In the genomic region with DNA sequence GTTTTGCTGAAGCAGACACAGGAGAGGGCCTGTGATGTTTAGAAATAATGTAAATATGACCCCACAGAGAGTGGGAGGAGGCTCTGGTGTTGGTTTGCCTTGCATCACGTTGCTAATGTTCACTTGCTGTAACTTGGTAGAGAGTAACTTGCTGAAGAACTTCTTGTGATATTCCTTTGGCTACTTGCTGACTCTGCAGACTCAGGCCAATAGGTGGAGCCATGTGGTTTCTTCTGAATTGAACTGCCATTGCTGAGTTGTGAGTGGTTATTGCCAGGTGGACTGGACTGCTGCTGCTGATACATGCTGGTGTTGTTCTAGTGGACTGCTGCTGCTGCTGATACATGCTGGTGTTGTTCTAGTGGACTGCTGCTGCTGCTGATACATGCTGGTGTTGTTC, we compare ENCODE assay signal across 10 mouse cellular contexts. TPM values are rescaled to one million over a fixed set of nuclear protein-coding genes. Genes with fewer than 3 reads are reported as not detected.
DNase-seq lines count a peak whose midpoint lies in the region; ATAC-seq lines count a peak whose summit lies in the region.
"Had no signal": no experiment of that assay in that cellular context is flagged by ENCODE, and none has a peak within 500 bp of the region (broad histone marks: within the 10 kb centered on the region; RNA-seq: fewer than 3 reads in every experiment).

No protein-coding gene starts in this region.

- no peak overlapping the region for H3K4me3 ChIP-seq in heart, embryonic 12.5 days
- H3K4me3 ChIP-seq in forebrain, embryonic 10.5 days, result no peak overlapping the region
- H3K4me3 ChIP-seq in hindbrain, embryonic 14.5 days (replicated peaks; ENCODE audit: low read length), result no peak overlapping the region

- DNase-seq in heart, adult 11 months, result peak; percentile 90
- DNase-seq in testis, postnatal 10 days (ENCODE audit: low spot score), result peak; percentile 55
- no peak for DNase-seq in testis, postnatal 14 days (ENCODE audit: low spot score)
- DNase-seq in embryo, embryonic 11 days, result peak; percentile 7
- no peak for DNase-seq in forebrain, embryonic 10.5 days (ENCODE audit: extremely low spot score, low spot score)
- no peak for DNase-seq in hindbrain, embryonic 14.5 days (ENCODE audit: low spot score)

- H3K9ac ChIP-seq in heart, embryonic 12.5 days, result no peak overlapping the region
- H3K9ac ChIP-seq in hindbrain, embryonic 14.5 days, result no peak overlapping the region

- H3K36me3 ChIP-seq in heart, embryonic 12.5 days, result no peaks in the 10 kb centered on the region
- H3K36me3 ChIP-seq in forebrain, embryonic 10.5 days (replicated peaks), result no peaks in the 10 kb centered on the region
- no peaks in the 10 kb centered on the region for H3K36me3 ChIP-seq in hindbrain, embryonic 14.5 days (replicated peaks; ENCODE audit: control insufficient read depth, insufficient read depth)

- H3K4me2 ChIP-seq in heart, embryonic 12.5 days, result no peak overlapping the region
- no peak overlapping the region for H3K4me2 ChIP-seq in hindbrain, embryonic 14.5 days (replicated peaks)

- no peak for ATAC-seq in heart, embryonic 12.5 days (ENCODE audit: insufficient number of reproducible peaks, low FRiP score)
- 0 out of 2 replicates have a peak, but pooled peaks have one; percentile 48 for ATAC-seq in megakaryocyte progenitor cell, adult 5-6 weeks (replicated peaks; ENCODE audit: poor library complexity)
- ATAC-seq in hindbrain, embryonic 14.5 days (ENCODE audit: low FRiP score), result no peak

- no peaks in the 10 kb centered on the region for H3K27me3 ChIP-seq in heart, embryonic 12.5 days (replicated peaks)
- H3K27me3 ChIP-seq in forebrain, embryonic 10.5 days (ENCODE audit: poor library complexity, severe bottlenecking), result no peaks in the 10 kb centered on the region
- no peaks in the 10 kb centered on the region for H3K27me3 ChIP-seq in hindbrain, embryonic 14.5 days (ENCODE audit: control insufficient read depth, insufficient read depth, low read length)

- WGBS in heart, embryonic 12.5 days, result 20% methylated on average over 1 of the region's 1 CpGs
- 23% methylated on average over 1 of the region's 1 CpGs for WGBS in forebrain, embryonic 10.5 days
- WGBS in hindbrain, embryonic 14.5 days, result 25% methylated on average over 1 of the region's 1 CpGs

- H3K9me3 ChIP-seq in heart, embryonic 12.5 days (replicated peaks), result no peaks in the 10 kb centered on the region
- H3K9me3 ChIP-seq in forebrain, embryonic 10.5 days, result no peaks in the 10 kb centered on the region
- H3K9me3 ChIP-seq in hindbrain, embryonic 14.5 days (ENCODE audit: control insufficient read depth, low read length), result no peaks in the 10 kb centered on the region

- H3K27ac ChIP-seq in heart, embryonic 12.5 days (ENCODE audit: poor library complexity, severe bottlenecking), result no peak overlapping the region
- H3K27ac ChIP-seq in forebrain, embryonic 10.5 days, result no peak overlapping the region
- no peak overlapping the region for H3K27ac ChIP-seq in hindbrain, embryonic 14.5 days

- H3K4me1 ChIP-seq in heart, embryonic 12.5 days (replicated peaks), result no peaks in the 10 kb centered on the region
- H3K4me1 ChIP-seq in forebrain, embryonic 10.5 days, result no peaks in the 10 kb centered on the region
- no peaks in the 10 kb centered on the region for H3K4me1 ChIP-seq in hindbrain, embryonic 14.5 days (replicated peaks; ENCODE audit: control insufficient read depth, insufficient read depth, low read length)

RNA-seq across cellular contexts. Expression of gene Ceacam1, which starts 8.8 kb away (rescaled TPM):
- 2.1 and 2.4 TPM in 2 replicates for polyA plus RNA-seq in heart, embryonic 12.5 days (2016; fragmentation: Nextera tagmentation; extraction: Ambion mirVana)
- 62.9 and 87.1 TPM in 2 replicates for total RNA-seq in megakaryocyte progenitor cell, adult 5-6 weeks (2015)
- 21.0 and 23.6 TPM in 2 replicates for total RNA-seq in megakaryocyte progenitor cell, adult 5-6 weeks (2017)
- polyA plus RNA-seq in forebrain, embryonic 10.5 days (2016; fragmentation: Nextera tagmentation; extraction: Ambion mirVana), result 0.81 and 0.91 TPM in 2 replicates
- polyA plus RNA-seq in hindbrain, embryonic 14.5 days (2014; fragmentation: Nextera tagmentation; extraction: Ambion mirVana), result 0.91 and 1.4 TPM in 2 replicates

RNA-seq across cellular contexts. Expression of gene Ceacam2, which starts 53.5 kb away (rescaled TPM):
- 0.10 TPM in 1 of 2 replicates, not detected in the other for polyA plus RNA-seq in heart, embryonic 12.5 days (2016; fragmentation: Nextera tagmentation; extraction: Ambion mirVana)
- 0.07 TPM in 1 of 2 replicates, not detected in the other for total RNA-seq in megakaryocyte progenitor cell, adult 5-6 weeks (2015)
- 0.46 TPM in 1 of 2 replicates, not detected in the other for total RNA-seq in megakaryocyte progenitor cell, adult 5-6 weeks (2017)
- polyA plus RNA-seq in forebrain, embryonic 10.5 days (2016; fragmentation: Nextera tagmentation; extraction: Ambion mirVana), result not detected in 2 replicates
- polyA plus RNA-seq in hindbrain, embryonic 14.5 days (2014; fragmentation: Nextera tagmentation; extraction: Ambion mirVana), result 0.21 TPM in 1 of 2 replicates, not detected in the other
- polyA plus RNA-seq: limb, embryonic 11.5 days; neural tube, embryonic 11.5 days had no signal

Comparison
In these comparisons a context has a peak if more than half of its experiments do, and no peak if none do; other contexts are left out.
1. DNase-seq: peak in heart, adult 11 months (single experiment), testis, postnatal 10 days (single experiment) and embryo, embryonic 11 days (single experiment); none in testis, postnatal 14 days (single experiment), forebrain, embryonic 10.5 days (single experiment) and hindbrain, embryonic 14.5 days (single experiment).